Mouse (Mus musculus) spleen, adult 2 months (tissue): Measurements from ENCODE around the gene Zfp280b. TPM values are rescaled to one million over a fixed set of nuclear protein-coding genes. Genes with fewer than 3 reads are reported as not detected.
"Not testable (repeated sequence)": the region's sequence is repeated elsewhere in the genome, so short reads cannot be mapped to it uniquely, and the experiment has no call there.

Source experiments
- DNase-seq, 2 experiments: peaks; one replicate each; pipeline versions ENCODE4 v3.0.0 to v3.0.0-alpha.2; 2012 to 2021; ENCODE audit warnings: low spot score in 2 of 2, low read depth in 1 of 2
- H3K27ac ChIP-seq: fragments of 200-500 bp; 2 replicates; pipeline ENCODE4 v1.5.1; 2012; ENCODE audit warnings: low read length, inconsistent platforms; ENCODE audit not compliant: insufficient read depth
- H3K27me3 ChIP-seq: fragments of 200-500 bp; 2 replicates; pipeline ENCODE4 v1.6.1; 2012; ENCODE audit warnings: mild to moderate bottlenecking, moderate library complexity, low read length, inconsistent platforms; ENCODE audit not compliant: control insufficient read depth, insufficient read depth
- H3K36me3 ChIP-seq: fragments of 200-500 bp; 2 replicates; pipeline ENCODE4 v1.6.1; 2012; ENCODE audit warnings: mild to moderate bottlenecking, low read length, inconsistent platforms; ENCODE audit not compliant: control insufficient read depth, insufficient read depth
- H3K4me1 ChIP-seq: fragments of 200-500 bp; 2 replicates; pipeline ENCODE4 v1.6.1; 2011; ENCODE audit warnings: inconsistent platforms; ENCODE audit not compliant: control insufficient read depth, insufficient read depth, insufficient read length
- H3K4me3 ChIP-seq: fragments of 200-500 bp; 2 replicates; pipeline ENCODE4 v1.5.1; 2011; ENCODE audit warnings: mild to moderate bottlenecking, inconsistent platforms; ENCODE audit not compliant: insufficient read depth, insufficient read length; ENCODE audit errors: extremely low read depth
- CTCF ChIP-seq: fragments of 200-500 bp; IDR thresholded peaks from 2 replicates; pipeline ENCODE4 v1.5.1; 2011; ENCODE audit warnings: mild to moderate bottlenecking, inconsistent platforms; ENCODE audit not compliant: insufficient read depth, insufficient read length, insufficient replicate concordance; ENCODE audit errors: extremely low read depth
- POLR2A ChIP-seq: fragments of 200-500 bp; IDR thresholded peaks from 2 replicates; pipeline ENCODE4 v1.6.1; 2011; ENCODE audit warnings: low read depth, low read length, inconsistent platforms
- WGBS: fragments of 180-500 bp; shearing (Covaris S2); methylation state at CpG from one replicate; pipeline ENCODE4 v1.1.7; 2018; 5-methylcytosine and 5-hydroxymethylcytosine counted together
- polyA plus RNA-seq: library from polyadenylated mRNA; depleted of rRNA; stranded (reverse); fragments of >200 nt; gene quantifications from 2 replicates; pipeline ENCODE4 v1.2.3, GENCODE M21; 2012; rRNA removed

Zfp280b gene
- polyA plus RNA-seq, 1 experiment, result 5.7 TPM

- 59% methylated on average over 12 of the region's 12 CpGs for WGBS
- Histone ChIP-seq H3K27me3 (no peaks in the 10 kb centered on the region), H3K4me3 (no peak overlapping the region), H3K36me3 (no peaks in the 10 kb centered on the region), H3K4me1 (no peaks in the 10 kb centered on the region), H3K27ac (no peak overlapping the region)
- DNase-seq, result no peak
- no peak for TF ChIP-seq CTCF
- TF ChIP-seq POLR2A, result no peak
Observed at GRCm38 (mm10) chr10:76067674-76068613, 35.5 kb downstream of the Zfp280b start.

- not testable (repeated sequence) for H3K4me1 ChIP-seq, H3K27ac ChIP-seq, DNase-seq, H3K27me3 ChIP-seq, H3K4me3 ChIP-seq, H3K36me3 ChIP-seq
- 93% methylated on average over 5 of the region's 5 CpGs for WGBS
Observed at GRCm38 (mm10) chr10:76072080-76072479, 39.6 kb downstream of the Zfp280b start.

GRCm38 (mm10) chr10:76077008-76077407 lies 44.6 kb downstream of the Zfp280b start:
- not testable (repeated sequence) for H3K36me3 ChIP-seq, DNase-seq, H3K4me1 ChIP-seq, H3K4me3 ChIP-seq, H3K27me3 ChIP-seq, H3K27ac ChIP-seq
- WGBS, result 93% methylated on average over 2 of the region's 2 CpGs

Other genes starting within 250 kb of the Zfp280b start
- 25.3 and 28.5 TPM in 2 replicates for gene Gstt1, start 234.1 kb upstream of the Zfp280b start, polyA plus RNA-seq
- gene Gstt4, start 210.1 kb upstream of the Zfp280b start, polyA plus RNA-seq, result not detected in 2 replicates
- 73.4 and 102 TPM in 2 replicates for gene Gstt2, start 195.2 kb upstream of the Zfp280b start, polyA plus RNA-seq
- 677 and 1,174 TPM in 2 replicates for gene Mif, start 172.4 kb upstream of the Zfp280b start, polyA plus RNA-seq
- gene Derl3, start 139.2 kb upstream of the Zfp280b start, polyA plus RNA-seq, result 67.3 and 137 TPM in 2 replicates
- gene Smarcb1, start 111.0 kb upstream of the Zfp280b start, polyA plus RNA-seq, result 42.4 and 43.2 TPM in 2 replicates
- 86.8 and 146 TPM in 2 replicates for gene Chchd10, start 99.5 kb upstream of the Zfp280b start, polyA plus RNA-seq
- 7.9 and 11.7 TPM in 2 replicates for gene Mmp11, start 96.2 kb upstream of the Zfp280b start, polyA plus RNA-seq
- 3.9 and 4.5 TPM in 2 replicates for gene Gm867, start 92.0 kb upstream of the Zfp280b start, polyA plus RNA-seq
- gene Vpreb3, start 89.6 kb upstream of the Zfp280b start, polyA plus RNA-seq, result 178 and 292 TPM in 2 replicates
- gene Gm5134, start 78.1 kb upstream of the Zfp280b start, polyA plus RNA-seq, result 0.93 and 1.2 TPM in 2 replicates
- not detected in 2 replicates for gene Slc5a4b, start 78.3 kb downstream of the Zfp280b start, polyA plus RNA-seq
- gene Slc5a4a, start 114.8 kb downstream of the Zfp280b start, polyA plus RNA-seq, result not detected in 2 replicates
- gene Prmt2, start 205.2 kb downstream of the Zfp280b start, polyA plus RNA-seq, result 17.1 and 18.4 TPM in 2 replicates
- 0.70 TPM in 1 of 2 replicates, not detected in the other for gene S100b, start 221.2 kb downstream of the Zfp280b start, polyA plus RNA-seq